Mouse (Mus musculus): Measurements from ENCODE around the gene Ptpn5.

Gene Ptpn5

GRCm38 (mm10) chr7:47056273-47056672 is 77.2 kb downstream of the Ptpn5 start:
- no peak for DNase-seq (ENCODE audit: low read depth, low spot score)

GRCm38 (mm10) chr7:47055744-47056143 is 77.7 kb downstream of the Ptpn5 start:
- DNase-seq (ENCODE audit: low read depth, low spot score): no peak

DNA sequence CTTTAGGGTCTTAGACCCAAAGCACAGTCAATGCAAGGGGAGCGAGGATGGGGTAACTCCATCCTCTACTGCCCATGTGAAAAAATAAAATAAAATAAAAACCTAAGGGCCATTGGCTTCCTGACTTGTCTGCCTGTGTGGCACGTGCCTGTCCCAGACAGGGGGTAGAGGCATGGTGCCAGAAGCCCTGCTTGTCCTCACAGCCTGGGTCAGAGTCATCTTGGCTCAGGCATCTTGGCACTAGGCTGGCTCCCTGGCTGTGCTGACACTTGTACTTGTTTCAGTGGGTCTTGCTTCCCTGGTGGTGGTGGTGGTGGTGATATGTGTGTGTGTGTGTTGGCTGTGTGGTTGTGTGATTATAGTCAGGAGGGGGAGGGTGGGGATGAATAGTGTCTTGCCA is 78.8 kb downstream of the Ptpn5 start:
- DNase-seq (ENCODE audit: low read depth, low spot score): no peak

DNA sequence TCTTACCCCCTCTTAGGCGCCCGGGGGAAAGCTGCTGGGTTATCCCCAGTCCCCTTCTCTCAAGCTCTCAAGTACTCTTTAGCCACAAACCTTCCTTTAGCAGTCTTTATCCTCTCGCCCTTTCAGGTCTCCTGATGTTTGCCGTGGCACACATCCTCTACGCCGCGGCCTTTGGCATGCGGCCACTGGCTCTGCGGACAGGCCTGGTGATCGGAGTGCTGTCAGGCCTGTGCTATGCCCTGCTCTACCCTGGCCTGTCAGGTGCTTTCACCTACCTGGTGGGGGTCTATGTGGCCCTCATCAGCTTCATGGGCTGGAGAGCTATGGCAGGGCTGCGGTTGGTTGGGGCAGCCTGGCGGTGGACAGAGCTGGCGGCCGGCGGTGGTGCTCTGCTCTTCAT is 80.2 kb downstream of the Ptpn5 start:
- DNase-seq (ENCODE audit: low read depth, low spot score): no peak

- no peak for DNase-seq (ENCODE audit: low read depth, low spot score)
Measured at GRCm38 (mm10) chr7:47052276-47052675, 81.2 kb downstream of the Ptpn5 start.

DNA sequence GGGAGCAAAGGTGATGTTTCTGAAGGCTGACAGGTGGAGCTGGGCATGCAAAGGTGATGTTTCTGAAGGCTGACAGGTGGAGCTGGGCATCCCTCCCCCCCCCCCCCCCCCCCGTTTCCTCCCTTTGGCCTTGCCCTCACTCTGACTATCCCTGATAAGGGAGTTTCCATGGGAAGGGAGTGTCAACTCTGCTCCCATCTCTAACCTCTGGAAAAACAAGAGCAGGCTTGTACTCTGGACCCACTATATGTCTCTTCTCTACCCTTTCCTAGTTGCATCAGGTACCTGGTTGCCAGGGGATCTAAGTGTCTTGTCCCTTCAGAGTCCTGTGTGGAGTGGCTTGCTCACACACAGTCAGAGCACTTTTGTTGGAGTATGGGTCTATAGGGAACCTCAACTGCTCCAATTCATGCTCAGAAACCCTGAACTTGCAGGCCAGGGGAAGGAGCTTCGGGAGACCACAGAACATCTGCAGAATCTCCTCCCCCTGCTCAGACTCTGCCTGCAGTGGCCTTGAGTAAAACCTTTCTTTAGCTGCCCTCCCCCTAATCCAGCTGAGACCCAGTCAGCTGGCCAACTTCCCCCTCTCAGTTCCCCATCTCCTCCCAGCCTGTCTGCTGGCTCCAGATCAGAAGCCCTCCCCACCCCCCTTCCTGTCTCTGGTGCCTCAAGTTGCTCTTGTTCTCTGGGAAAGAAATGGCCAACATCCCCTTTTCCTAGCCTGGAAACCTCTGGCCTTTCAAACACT is 81.9 kb downstream of the Ptpn5 start:
- peak; percentile 2 for DNase-seq (ENCODE audit: low read depth, low spot score)

GRCm38 (mm10) chr7:47050766-47051165 is 82.7 kb downstream of the Ptpn5 start:
- DNase-seq (ENCODE audit: low read depth, low spot score): peak; percentile 21

GRCm38 (mm10) chr7:47050366-47050765 is 83.1 kb downstream of the Ptpn5 start, which contains the start of gene Tmem86a:
Gene Tmem86a (plus strand): TSS chr7:47050601.
- peak; percentile 97 for DNase-seq (ENCODE audit: low read depth, low spot score)

- DNase-seq (ENCODE audit: low read depth, low spot score): no peak
Measured at GRCm38 (mm10) chr7:47042823-47043490, 90.5 kb downstream of the Ptpn5 start.

GRCm38 (mm10) chr7:47042121-47042520 is 91.4 kb downstream of the Ptpn5 start:
- DNase-seq (ENCODE audit: low read depth, low spot score): no peak

GRCm38 (mm10) chr7:47041706-47042105 is 91.8 kb downstream of the Ptpn5 start:
- no peak for DNase-seq (ENCODE audit: low read depth, low spot score)

GRCm38 (mm10) chr7:47035426-47035825 is 98.1 kb downstream of the Ptpn5 start:
- DNase-seq (ENCODE audit: low read depth, low spot score): no peak

DNA sequence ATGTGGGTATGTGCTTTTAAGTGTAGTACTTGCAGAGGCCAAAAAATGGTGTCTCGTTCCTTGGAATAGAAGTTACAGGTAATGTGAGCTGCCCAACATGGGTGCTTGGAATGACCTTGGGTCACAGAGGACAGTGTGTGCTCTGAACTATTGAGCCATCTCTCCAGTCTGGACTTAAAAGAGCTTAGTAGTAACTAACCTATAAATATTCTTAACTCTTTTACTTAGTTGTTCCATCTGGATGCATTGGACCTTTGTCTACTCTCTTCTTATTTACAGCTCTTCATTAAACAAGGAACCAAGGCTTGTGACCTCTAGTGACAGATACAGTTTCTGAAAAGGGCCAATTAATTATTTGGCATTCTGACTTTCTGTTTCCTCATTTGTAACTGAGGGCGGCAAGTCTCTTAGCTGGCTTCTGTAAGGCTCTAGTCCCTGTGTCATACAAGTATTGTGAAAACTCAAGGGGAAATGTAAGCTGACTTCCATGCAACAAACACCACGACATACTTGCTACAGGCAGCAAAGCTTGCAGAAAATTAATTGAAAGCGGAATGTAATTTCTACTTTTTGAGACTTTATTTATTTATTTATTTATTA is 98.6 kb downstream of the Ptpn5 start:
- no peak for DNase-seq (ENCODE audit: low read depth, low spot score)

GRCm38 (mm10) chr7:47031371-47031770 is 102.1 kb downstream of the Ptpn5 start:
- DNase-seq (ENCODE audit: low read depth, low spot score): no peak

- DNase-seq (ENCODE audit: low read depth, low spot score): no peak
Measured at GRCm38 (mm10) chr7:47030517-47031193, 102.8 kb downstream of the Ptpn5 start.
